Mouse (Mus musculus): ENCODE measurements around the gene Cdh1. TPM values are rescaled to one million over a fixed set of nuclear protein-coding genes. Genes with fewer than 3 reads are reported as not detected.

Gene Cdh1
- polyA plus RNA-seq, 1 experiment from 2014 or later: 1.7 TPM

- ATAC-seq (replicated peaks; ENCODE audit: insufficient number of reproducible peaks, low FRiP score, low TSS enrichment): no peak
- Histone ChIP-seq H3K27ac (ENCODE audit: low read depth, low read length) (no peak overlapping the region), H3K4me1 (ENCODE audit: control insufficient read depth, insufficient read depth, low read length) (no peaks in the 10 kb centered on the region), H3K9ac (ENCODE audit: low read depth, low read length) (no peak overlapping the region), H3K4me2 (no peak overlapping the region), H3K9me3 (replicated peaks; ENCODE audit: control insufficient read depth, low read length) (no peaks in the 10 kb centered on the region), H3K36me3 (ENCODE audit: control insufficient read depth, insufficient read depth, low read length) (no peaks in the 10 kb centered on the region), H3K4me3 (ENCODE audit: low read depth, low read length) (no peak overlapping the region), H3K27me3 (ENCODE audit: control insufficient read depth, insufficient read depth, low read length) (peaks cover 2% of the 10 kb centered on the region; the same call in 1 of the 2 replicates)
- WGBS (ENCODE audit: insufficient replicate concordance): 64% methylated on average over 17 of the region's 17 CpGs
Observed at GRCm38 (mm10) chr8:106633361-106634158, 30.4 kb downstream of the Cdh1 start.

GRCm38 (mm10) chr8:106635284-106635683 is 32.1 kb downstream of the Cdh1 start:
- Histone ChIP-seq H3K4me2 (no peak overlapping the region), H3K9ac (ENCODE audit: low read depth, low read length) (no peak overlapping the region), H3K4me1 (ENCODE audit: control insufficient read depth, insufficient read depth, low read length) (no peaks in the 10 kb centered on the region), H3K27ac (ENCODE audit: low read depth, low read length) (no peak overlapping the region), H3K9me3 (replicated peaks; ENCODE audit: control insufficient read depth, low read length) (no peaks in the 10 kb centered on the region), H3K4me3 (ENCODE audit: low read depth, low read length) (no peak overlapping the region), H3K36me3 (ENCODE audit: control insufficient read depth, insufficient read depth, low read length) (no peaks in the 10 kb centered on the region), H3K27me3 (ENCODE audit: control insufficient read depth, insufficient read depth, low read length) (peaks cover 2% of the 10 kb centered on the region; the same call in 1 of the 2 replicates)
- WGBS (ENCODE audit: insufficient replicate concordance): 18% methylated on average over 5 of the region's 5 CpGs
- no peak for ATAC-seq (replicated peaks; ENCODE audit: insufficient number of reproducible peaks, low FRiP score, low TSS enrichment)

GRCm38 (mm10) chr8:106637446-106637845 is 34.3 kb downstream of the Cdh1 start:
- Histone ChIP-seq H3K27me3 (ENCODE audit: control insufficient read depth, insufficient read depth, low read length) (peaks cover 2% of the 10 kb centered on the region; the same call in 1 of the 2 replicates), H3K4me1 (ENCODE audit: control insufficient read depth, insufficient read depth, low read length) (no peaks in the 10 kb centered on the region), H3K27ac (ENCODE audit: low read depth, low read length) (no peak overlapping the region), H3K9ac (ENCODE audit: low read depth, low read length) (no peak overlapping the region), H3K4me3 (ENCODE audit: low read depth, low read length) (no peak overlapping the region), H3K36me3 (ENCODE audit: control insufficient read depth, insufficient read depth, low read length) (no peaks in the 10 kb centered on the region), H3K4me2 (no peak overlapping the region), H3K9me3 (replicated peaks; ENCODE audit: control insufficient read depth, low read length) (no peaks in the 10 kb centered on the region)
- no peak for ATAC-seq (replicated peaks; ENCODE audit: insufficient number of reproducible peaks, low FRiP score, low TSS enrichment)
- WGBS (ENCODE audit: insufficient replicate concordance): 83% methylated on average over 4 of the region's 4 CpGs

- 86% methylated on average over 7 of the region's 7 CpGs for WGBS (ENCODE audit: insufficient replicate concordance)
- H3K27me3 ChIP-seq (ENCODE audit: control insufficient read depth, insufficient read depth, low read length): peaks cover under 1% of the 10 kb centered on the region; the same call in 1 of the 2 replicates
- no peak overlapping the region for H3K4me3 ChIP-seq (ENCODE audit: low read depth, low read length)
- no peak overlapping the region for H3K9ac ChIP-seq (ENCODE audit: low read depth, low read length)
- no peaks in the 10 kb centered on the region for H3K36me3 ChIP-seq (ENCODE audit: control insufficient read depth, insufficient read depth, low read length)
- no peaks in the 10 kb centered on the region for H3K4me1 ChIP-seq (ENCODE audit: control insufficient read depth, insufficient read depth, low read length)
- H3K9me3 ChIP-seq (replicated peaks; ENCODE audit: control insufficient read depth, low read length): no peaks in the 10 kb centered on the region
- H3K4me2 ChIP-seq: no peak overlapping the region
- no peak for ATAC-seq (replicated peaks; ENCODE audit: insufficient number of reproducible peaks, low FRiP score, low TSS enrichment)
- no peak overlapping the region for H3K27ac ChIP-seq (ENCODE audit: low read depth, low read length)
Observed at GRCm38 (mm10) chr8:106638768-106639295, 35.7 kb downstream of the Cdh1 start.

- Histone ChIP-seq H3K27me3 (ENCODE audit: control insufficient read depth, insufficient read depth, low read length) (no peaks in the 10 kb centered on the region), H3K4me3 (ENCODE audit: low read depth, low read length) (no peak overlapping the region), H3K4me2 (no peak overlapping the region), H3K9ac (ENCODE audit: low read depth, low read length) (no peak overlapping the region), H3K36me3 (ENCODE audit: control insufficient read depth, insufficient read depth, low read length) (no peaks in the 10 kb centered on the region), H3K27ac (ENCODE audit: low read depth, low read length) (no peak overlapping the region), H3K9me3 (replicated peaks; ENCODE audit: control insufficient read depth, low read length) (no peaks in the 10 kb centered on the region), H3K4me1 (ENCODE audit: control insufficient read depth, insufficient read depth, low read length) (no peaks in the 10 kb centered on the region)
- WGBS (ENCODE audit: insufficient replicate concordance): 63% methylated on average over 7 of the region's 7 CpGs
- ATAC-seq (replicated peaks; ENCODE audit: insufficient number of reproducible peaks, low FRiP score, low TSS enrichment): no peak
Observed at GRCm38 (mm10) chr8:106640212-106640611, 37.1 kb downstream of the Cdh1 start.

GRCm38 (mm10) chr8:106640921-106641320 is 37.8 kb downstream of the Cdh1 start:
- Histone ChIP-seq H3K9me3 (replicated peaks; ENCODE audit: control insufficient read depth, low read length) (no peaks in the 10 kb centered on the region), H3K9ac (ENCODE audit: low read depth, low read length) (no peak overlapping the region), H3K4me1 (ENCODE audit: control insufficient read depth, insufficient read depth, low read length) (no peaks in the 10 kb centered on the region), H3K27ac (ENCODE audit: low read depth, low read length) (no peak overlapping the region), H3K4me2 (no peak overlapping the region), H3K4me3 (ENCODE audit: low read depth, low read length) (no peak overlapping the region), H3K36me3 (ENCODE audit: control insufficient read depth, insufficient read depth, low read length) (no peaks in the 10 kb centered on the region), H3K27me3 (ENCODE audit: control insufficient read depth, insufficient read depth, low read length) (no peaks in the 10 kb centered on the region)
- 62% methylated on average over 5 of the region's 5 CpGs for whole genome bisulfite sequencing (ENCODE audit: insufficient replicate concordance)
- ATAC-seq (replicated peaks; ENCODE audit: insufficient number of reproducible peaks, low FRiP score, low TSS enrichment): no peak

- H3K4me1 ChIP-seq (ENCODE audit: control insufficient read depth, insufficient read depth, low read length): no peaks in the 10 kb centered on the region
- ATAC-seq (replicated peaks; ENCODE audit: insufficient number of reproducible peaks, low FRiP score, low TSS enrichment): no peak
- no peaks in the 10 kb centered on the region for H3K36me3 ChIP-seq (ENCODE audit: control insufficient read depth, insufficient read depth, low read length)
- no peak overlapping the region for H3K4me2 ChIP-seq
- no peak overlapping the region for H3K9ac ChIP-seq (ENCODE audit: low read depth, low read length)
- no peaks in the 10 kb centered on the region for H3K9me3 ChIP-seq (replicated peaks; ENCODE audit: control insufficient read depth, low read length)
- no peak overlapping the region for H3K27ac ChIP-seq (ENCODE audit: low read depth, low read length)
- no peaks in the 10 kb centered on the region for H3K27me3 ChIP-seq (ENCODE audit: control insufficient read depth, insufficient read depth, low read length)
- 65% methylated on average over 2 of the region's 2 CpGs for WGBS (ENCODE audit: insufficient replicate concordance)
- H3K4me3 ChIP-seq (ENCODE audit: low read depth, low read length): no peak overlapping the region
Observed at GRCm38 (mm10) chr8:106642172-106642571, 39.0 kb downstream of the Cdh1 start.

- Histone ChIP-seq H3K27me3 (ENCODE audit: control insufficient read depth, insufficient read depth, low read length) (no peaks in the 10 kb centered on the region), H3K4me1 (ENCODE audit: control insufficient read depth, insufficient read depth, low read length) (no peaks in the 10 kb centered on the region), H3K36me3 (ENCODE audit: control insufficient read depth, insufficient read depth, low read length) (no peaks in the 10 kb centered on the region), H3K4me3 (ENCODE audit: low read depth, low read length) (no peak overlapping the region), H3K4me2 (no peak overlapping the region), H3K27ac (ENCODE audit: low read depth, low read length) (no peak overlapping the region), H3K9ac (ENCODE audit: low read depth, low read length) (no peak overlapping the region), H3K9me3 (replicated peaks; ENCODE audit: control insufficient read depth, low read length) (no peaks in the 10 kb centered on the region)
- 76% methylated on average over 4 of the region's 4 CpGs for WGBS (ENCODE audit: insufficient replicate concordance)
- ATAC-seq (replicated peaks; ENCODE audit: insufficient number of reproducible peaks, low FRiP score, low TSS enrichment): no peak
Observed at GRCm38 (mm10) chr8:106643100-106643499, 39.9 kb downstream of the Cdh1 start.

GRCm38 (mm10) chr8:106644957-106645356 is 41.8 kb downstream of the Cdh1 start:
- Histone ChIP-seq H3K36me3 (ENCODE audit: control insufficient read depth, insufficient read depth, low read length) (no peaks in the 10 kb centered on the region), H3K4me2 (no peak overlapping the region), H3K9ac (ENCODE audit: low read depth, low read length) (no peak overlapping the region), H3K4me3 (ENCODE audit: low read depth, low read length) (no peak overlapping the region), H3K9me3 (replicated peaks; ENCODE audit: control insufficient read depth, low read length) (no peaks in the 10 kb centered on the region), H3K4me1 (ENCODE audit: control insufficient read depth, insufficient read depth, low read length) (no peaks in the 10 kb centered on the region), H3K27me3 (ENCODE audit: control insufficient read depth, insufficient read depth, low read length) (no peaks in the 10 kb centered on the region), H3K27ac (ENCODE audit: low read depth, low read length) (no peak overlapping the region)
- WGBS (ENCODE audit: insufficient replicate concordance): 68% methylated on average over 3 of the region's 3 CpGs
- ATAC-seq (replicated peaks; ENCODE audit: insufficient number of reproducible peaks, low FRiP score, low TSS enrichment): no peak
